Mouse (Mus musculus) common myeloid progenitor, adult 5-6 weeks (primary cell): Measurements from ENCODE around the gene Tspo. TPM values are rescaled to one million over a fixed set of nuclear protein-coding genes. Genes with fewer than 3 reads are reported as not detected.
A peak's percentile ranks its signal among the peaks of the same experiment; 100 is the strongest.

Experiments used
- ATAC-seq: replicated peaks from 2 replicates; pipeline ENCODE4 v1.8.0; 2016; ENCODE audit warnings: low read depth, mild to moderate bottlenecking, moderate TSS enrichment, inconsistent platforms; ENCODE audit not compliant: poor library complexity, severe bottlenecking
- total RNA-seq: library from RNA; stranded (forward); fragments of 200-1000, 187-1606 nt; gene quantifications from 2 replicates; pipeline ENCODE4 v1.2.3, GENCODE M21; 2017

Tspo gene
- total RNA-seq, 1 experiment from 2014 or later = 78.3 TPM

DNA sequence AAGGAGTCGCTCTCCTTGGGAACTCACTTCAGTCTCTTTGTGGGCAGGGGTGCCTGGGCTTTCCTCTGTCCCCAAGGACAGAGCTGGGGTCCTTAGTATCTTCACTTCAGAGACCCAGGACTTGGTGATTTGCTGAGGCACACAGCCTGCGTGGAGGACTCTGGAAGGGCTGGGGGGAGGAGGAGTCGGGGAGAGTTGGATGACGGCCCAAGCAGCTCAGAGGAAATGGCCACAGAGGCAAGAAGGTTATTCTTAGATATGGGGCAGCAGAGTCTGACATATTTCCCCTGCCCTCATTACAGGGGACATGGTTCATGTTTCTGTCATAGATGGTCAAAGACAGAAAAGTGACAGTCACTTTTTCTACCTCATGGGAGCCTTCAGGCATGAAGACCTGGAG, 23.5 kb upstream of the Tspo start:
- peak; percentile 48; the same call in 1 of the 2 replicates for ATAC-seq

DNA sequence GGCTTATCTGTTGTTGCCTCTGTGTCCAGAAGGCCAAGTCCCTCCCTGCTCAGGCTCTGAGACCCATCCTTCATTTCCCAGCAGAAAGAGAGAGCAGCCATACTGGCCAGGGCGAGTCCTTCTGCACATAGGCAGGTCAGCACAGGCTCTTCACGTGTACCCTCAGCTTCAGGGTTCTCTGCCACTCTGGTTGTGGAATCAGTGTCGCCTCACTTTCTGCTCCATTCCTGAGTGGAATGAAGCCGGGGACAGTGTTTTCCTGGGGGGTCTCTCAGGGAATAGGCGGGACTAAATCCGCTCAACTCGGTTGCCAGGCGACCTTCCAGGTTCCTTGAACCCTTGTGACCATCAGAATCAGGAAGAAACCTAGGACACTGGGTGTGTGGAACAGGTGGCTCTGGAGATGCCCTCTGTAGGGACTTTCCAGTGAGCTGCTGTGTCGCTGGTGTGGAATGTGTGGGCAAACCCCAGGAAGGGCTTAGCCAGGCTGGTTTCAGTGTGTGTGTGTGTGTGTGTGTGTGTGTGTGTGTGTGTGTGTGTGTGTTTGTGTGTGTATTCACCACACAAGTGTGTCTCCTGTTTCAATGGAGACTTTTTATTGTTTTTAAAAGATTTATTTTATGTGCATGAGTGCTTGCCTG, 21.6 kb upstream of the Tspo start:
- no peak for ATAC-seq

DNA sequence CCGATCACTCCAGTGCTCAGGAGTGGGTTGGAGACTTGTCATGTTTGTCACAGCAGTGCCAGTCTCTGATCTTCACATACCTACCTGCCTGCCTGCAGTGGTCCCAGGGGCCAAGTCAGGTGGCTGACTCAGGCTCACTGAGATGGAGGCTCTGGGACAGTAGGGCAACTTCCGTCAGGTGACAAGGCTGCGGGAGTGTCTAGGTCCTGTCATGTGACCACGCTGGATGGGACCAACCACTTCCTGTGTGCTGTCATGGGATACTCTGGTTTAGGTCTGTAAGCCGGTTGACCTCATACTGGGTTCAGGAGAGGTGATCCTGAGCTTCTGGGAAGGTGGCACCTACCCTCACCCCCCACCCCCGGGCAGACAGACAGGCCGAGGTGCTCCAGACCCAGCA, 17.4 kb upstream of the Tspo start:
- ATAC-seq = no peak

DNA sequence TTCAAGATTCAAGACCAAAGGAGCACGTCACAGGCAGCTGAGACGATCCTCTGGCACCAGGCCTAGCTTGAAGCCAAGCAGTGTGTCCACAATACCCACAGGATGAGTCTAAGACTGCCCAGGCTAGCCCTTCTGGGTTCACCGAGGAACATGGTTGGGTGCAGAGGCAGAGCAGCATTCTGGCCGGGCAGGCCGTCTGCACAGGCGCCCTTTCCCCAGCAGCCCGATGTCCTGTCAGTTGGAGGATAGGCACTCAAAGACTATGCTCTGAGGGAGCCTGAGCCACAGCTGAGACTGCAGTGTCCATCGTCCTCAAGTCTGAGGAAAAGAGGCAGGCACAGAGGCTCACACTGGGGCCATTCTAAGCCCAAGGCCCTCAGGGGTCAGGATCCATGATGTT, 16.2 kb upstream of the Tspo start:
- no peak for ATAC-seq

DNA sequence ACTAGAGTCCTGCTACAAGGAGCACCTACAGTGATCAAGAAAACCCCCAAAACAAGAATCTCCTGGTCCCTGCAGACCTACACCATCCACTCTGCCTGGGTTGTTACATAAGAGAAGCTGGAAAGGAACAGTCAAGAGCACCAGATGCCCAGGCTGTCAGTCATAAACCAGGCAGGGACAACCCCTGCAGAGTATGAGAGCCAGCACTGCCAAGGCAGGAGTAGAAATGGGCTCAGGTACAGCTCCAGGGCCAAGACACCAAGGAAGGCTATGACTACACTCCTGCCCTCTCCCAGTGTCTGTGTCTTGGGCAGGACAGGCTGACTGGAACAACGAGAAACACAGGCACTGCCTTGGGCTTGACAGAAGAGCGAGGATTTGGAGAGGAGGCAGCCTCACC, 13.3 kb upstream of the Tspo start:
- no peak for ATAC-seq

DNA sequence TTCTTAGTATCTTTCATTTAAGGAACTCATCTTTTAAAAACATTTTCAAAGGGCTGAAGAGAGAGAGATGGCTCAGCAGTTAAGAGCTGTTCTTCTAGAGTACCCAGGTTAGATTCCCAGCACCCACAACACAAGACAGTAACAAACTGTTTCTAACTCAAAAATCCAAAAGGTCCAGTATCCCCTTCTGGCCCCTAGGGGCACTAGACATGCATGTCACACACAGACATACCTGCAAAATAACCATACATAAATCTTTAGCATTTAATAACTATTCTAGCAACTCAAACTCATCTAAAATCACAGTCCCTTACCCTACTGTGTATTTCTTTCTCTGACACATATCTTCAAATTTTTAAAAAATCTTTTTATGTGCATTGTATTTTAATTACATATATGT, 9.6 kb upstream of the Tspo start:
- no peak for ATAC-seq

DNA sequence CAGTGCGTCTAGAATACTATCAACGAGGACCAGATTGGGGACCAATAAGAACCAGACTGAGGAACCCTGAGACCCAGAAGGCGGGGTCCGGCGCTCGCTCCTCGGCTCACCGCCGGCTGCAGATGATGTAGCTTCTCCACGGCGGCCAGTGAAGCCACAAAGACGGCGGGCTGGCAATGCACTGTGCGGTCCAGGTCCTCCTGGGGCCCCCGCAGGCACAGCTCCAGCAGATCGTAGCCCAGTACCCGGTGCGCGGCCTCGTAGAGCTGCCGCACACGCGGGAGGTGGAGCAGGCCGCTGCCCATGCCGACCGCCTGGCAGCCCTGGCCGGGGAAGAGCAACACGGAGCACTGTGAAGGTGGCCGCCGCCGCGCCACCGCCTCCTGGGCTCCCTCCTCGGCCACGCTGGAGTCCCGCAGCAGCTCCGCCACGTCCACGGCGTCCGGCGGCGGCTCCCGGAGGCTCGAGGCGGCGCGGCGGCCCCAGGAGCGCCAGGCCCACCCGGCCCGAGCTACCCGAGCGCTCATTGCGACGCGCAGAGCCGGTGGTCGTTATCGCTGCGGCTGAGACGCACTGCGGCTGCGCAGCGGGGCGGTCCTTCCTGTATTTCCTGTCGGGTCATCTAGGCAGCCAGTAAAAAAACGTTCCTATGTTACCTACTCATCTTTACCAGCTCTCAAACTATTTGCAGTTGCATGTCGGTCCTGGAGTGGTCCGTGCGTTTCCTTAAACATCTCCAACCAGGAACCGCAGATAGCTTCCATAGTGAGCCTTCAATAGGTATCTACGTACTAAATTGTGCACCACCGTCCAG, 8.0 kb upstream of the Tspo start:
- peak; percentile 85 for ATAC-seq

DNA sequence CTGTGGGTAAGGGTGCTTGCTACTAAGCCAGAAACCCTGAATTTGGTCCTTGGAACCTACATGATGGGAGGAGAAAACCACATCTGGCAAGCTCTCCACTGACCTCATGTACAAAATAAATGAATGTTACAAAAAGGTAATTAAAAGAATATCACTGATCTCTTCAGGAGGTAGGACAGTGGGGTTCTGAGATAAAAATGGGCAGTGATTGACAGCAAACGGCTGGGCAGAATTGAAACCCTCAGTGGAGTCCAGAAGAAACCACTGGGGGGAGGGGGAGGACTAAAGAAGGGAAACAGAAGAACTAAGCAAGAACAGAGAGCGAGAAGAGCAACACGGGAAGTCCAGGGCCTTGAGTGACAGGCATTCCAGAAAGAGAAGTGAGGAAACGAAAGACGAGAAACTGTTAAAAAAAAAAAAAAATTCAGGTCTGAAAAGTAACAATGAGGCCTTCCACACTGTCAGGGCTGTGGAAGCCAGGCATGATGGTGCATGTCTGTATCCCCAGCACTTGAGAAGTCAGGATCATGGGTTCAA, 2.4 kb upstream of the Tspo start:
- peak; percentile 23; the same call in 1 of the 2 replicates for ATAC-seq

DNA sequence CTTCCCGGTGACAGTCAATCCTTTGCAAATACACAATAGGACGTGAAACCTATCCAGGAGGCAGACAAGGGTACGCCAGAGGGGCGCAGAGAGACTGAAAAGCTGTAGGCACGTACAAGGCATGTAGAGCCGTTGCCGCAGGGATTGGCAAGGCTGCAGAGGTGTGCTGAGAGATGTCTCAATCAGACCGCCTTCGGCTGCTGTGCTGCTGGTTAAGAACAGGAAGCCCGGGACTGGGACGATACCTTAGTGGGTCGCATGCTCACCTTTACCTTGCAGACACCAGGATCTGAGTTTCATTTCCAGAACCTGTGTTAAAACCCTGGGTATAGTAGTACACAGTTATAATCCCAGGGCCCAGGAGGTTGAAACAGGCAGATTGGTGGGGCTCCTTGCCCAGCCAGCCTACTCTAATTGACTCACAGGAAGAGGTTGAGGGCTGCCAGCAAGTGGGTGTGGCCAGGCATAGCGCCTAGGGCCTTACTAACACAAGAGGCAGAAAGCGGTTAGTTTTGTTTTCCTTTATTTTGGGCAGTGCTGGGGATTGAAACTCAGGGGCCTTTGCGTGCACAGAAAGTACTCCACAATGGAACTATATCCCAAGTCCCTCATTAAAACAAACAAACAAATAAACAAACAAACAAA, 644 bp upstream of the Tspo start:
- ATAC-seq = peak; percentile 73

DNA sequence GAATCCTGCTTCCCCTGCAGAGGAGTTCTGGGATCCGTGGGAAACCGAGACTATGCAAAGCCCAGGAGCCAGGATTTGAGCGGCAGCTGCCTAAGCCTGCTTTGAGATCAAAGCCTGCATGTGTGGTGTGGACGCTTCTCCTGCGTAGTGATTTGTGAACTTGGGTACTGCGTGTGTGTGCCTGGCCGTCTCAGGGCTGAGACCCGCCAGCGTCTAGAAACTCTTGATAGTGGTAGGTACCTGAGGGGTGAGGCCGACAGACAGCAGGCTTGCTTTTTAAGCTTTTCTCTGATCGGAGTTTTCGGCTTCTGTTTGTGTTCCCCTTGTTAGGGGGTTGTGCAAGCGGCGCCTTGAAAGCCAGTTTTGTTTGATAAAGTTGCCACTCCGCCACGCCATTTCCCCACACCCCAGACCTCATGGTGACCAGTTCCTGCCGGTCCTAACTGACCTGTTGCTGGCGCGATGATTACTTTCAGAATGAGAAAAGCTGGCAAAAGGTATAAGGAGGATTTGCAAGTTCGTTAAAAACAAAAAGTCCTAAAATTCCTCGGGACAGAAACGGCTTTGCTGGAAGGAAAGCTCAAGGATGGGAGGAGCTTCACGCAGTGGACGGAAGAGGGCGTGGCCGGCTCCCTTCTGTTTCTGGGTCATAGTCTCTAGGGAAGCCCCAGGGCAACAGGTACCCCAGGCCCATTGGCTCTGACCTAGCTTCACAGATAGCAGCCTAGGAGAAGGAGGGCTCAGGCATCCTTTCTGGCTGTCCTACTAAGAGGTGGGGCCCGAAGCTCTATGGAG, 662 bp downstream of the Tspo start:
- ATAC-seq = peak; percentile 42

DNA sequence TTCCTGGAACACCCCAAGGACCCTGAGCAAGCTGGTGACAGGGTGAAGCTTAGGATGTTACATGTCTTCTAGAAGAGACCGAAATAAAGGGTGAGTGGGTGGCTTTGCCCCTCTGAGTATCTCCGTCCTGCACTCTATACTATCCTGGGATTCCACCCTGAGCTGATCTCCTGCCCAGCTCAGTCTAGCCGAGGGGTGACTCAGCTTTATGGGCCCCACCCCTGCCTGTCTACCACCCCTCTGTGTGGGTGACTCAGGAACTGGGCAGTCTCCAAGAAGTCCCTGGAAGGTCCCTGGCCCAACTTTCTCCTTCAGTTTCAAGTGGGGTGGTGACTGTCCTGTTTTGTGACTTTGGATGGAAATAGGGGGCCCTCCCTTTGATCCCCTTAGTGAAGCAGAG, 2.0 kb downstream of the Tspo start:
- ATAC-seq = no peak

DNA sequence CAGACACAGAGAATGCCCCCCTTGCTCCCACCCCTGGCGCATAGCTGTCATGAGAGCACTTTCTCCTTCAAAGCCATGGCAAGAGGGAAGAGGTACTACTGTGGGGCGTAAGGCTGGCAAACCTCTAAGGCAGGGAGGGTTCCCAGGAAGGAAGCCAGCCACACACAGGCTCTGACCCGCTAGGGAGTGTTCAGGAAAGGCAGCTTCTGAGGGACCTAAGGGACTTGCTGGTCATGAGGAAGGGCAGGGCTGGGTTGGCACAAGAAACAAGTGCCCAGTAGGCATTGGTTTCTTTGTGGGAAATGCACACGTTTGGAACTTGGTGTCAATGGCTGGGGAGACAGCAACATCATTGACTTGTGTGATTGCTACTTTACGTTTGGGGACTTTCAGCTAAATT, 2.6 kb downstream of the Tspo start:
- no peak for ATAC-seq

DNA sequence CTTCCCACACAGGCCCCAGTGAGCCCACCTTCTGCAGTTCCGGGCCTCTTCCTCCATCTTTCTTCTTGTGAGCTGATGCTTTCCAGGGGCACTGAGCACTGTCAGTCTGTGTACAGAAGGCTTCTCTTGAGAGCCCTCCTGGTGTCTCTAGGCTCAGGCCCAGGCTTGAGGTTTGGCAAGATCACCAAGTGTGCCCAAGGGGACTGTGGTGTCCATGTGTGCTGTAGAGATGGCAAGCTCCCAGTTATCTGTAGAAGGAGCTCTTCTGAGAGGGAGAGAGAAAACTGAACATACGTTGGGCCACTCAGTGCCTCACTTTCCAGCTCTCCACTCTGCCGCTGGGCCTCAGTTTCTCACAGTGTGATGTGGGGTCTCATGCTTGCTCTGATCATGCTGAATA, 4.3 kb downstream of the Tspo start:
- no peak for ATAC-seq

DNA sequence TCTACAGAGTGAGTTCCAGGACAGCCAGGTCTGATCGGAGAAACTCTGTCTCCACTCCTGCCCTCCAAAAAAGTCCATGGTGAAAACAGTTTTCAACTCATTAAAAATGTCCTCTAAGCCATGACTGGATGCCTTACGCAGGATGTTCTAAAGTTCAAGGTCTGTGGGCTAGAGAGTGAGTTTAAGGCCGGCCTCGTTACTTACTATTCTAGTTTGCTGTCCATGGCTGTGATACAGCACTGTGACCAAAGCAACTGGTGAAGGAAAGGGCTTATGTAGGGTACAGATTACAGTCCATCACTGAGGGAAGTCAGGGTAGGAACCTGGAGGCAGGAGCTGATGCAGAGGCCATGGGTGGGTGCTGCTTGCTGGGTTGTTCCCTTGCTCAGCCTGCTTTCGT, 5.2 kb downstream of the Tspo start:
- no peak for ATAC-seq

DNA sequence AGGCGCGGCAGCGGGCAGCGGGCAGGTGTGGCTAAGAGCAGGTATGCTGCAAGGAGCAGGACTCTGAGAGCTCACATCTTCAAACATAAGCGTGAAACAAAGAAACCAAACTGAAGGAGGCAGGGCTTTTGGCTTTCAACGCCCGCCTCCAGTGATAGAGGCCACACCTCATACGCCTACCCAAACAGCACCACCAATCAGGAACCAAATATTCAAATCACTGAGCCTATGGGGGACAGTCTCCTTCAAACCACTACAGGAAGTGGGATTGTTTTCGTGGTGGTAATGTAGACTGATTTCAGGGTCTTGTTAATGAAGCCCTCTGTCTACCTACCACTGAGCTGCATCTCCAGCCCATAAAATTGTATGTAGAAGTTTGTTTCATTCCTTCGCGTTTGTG, 6.3 kb downstream of the Tspo start:
- ATAC-seq = peak; percentile 45

DNA sequence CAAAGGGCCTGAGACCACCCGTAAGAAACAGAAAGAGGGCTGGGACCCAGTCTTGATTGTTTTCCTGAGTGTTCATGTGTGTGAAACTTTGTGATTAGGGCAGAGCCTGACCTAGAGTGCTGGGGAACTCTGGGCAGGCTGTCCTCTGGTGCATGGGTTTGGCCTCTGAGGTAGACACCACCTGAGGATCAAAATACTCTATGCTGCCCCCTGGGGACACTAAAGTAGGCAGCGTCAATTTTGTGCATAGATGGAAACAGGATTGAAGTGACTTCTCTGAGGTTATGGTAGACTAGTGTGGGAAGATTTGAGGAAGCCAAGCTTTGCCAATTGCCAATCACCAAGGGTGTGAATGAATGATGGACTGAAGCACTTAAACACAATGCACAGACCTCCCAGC, 7.2 kb downstream of the Tspo start:
- peak; percentile 16; the same call in 1 of the 2 replicates for ATAC-seq

DNA sequence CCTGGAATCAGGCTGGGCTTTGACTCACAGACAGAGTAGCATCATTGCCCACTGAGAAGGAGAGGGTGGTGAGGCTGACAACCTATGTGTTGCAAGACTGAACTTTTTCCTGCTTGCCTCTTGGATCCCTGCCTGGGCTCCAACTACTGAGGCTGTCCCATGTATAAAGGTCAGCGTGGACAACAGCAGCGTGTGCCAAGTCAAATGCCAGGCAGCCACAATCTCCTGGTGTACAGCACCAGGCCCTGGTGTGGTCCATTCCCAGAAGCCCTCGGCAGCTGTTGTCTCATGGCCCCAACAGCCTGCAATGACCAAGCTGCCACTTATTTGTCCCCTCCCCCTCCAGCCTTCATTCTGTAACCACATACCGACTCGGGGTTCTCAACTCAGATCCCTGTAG, 8.2 kb downstream of the Tspo start:
- ATAC-seq = no peak

DNA sequence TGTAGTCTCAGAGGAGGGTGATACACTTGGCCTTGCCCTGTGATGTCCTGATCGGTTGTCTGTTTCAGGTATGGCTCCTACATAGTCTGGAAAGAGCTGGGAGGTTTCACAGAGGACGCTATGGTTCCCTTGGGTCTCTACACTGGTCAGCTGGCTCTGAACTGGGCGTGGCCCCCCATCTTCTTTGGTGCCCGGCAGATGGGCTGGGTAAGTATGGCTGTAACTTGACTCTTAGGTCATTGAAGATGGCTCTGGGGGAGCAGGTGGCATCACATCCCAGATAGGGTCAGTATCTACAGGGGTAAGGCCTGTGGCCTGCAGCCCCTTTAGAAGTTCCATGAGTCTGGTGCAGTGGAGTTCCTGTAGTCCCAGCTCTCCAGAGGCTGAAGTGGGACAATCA, 8.7 kb downstream of the Tspo start:
- ATAC-seq = no peak

DNA sequence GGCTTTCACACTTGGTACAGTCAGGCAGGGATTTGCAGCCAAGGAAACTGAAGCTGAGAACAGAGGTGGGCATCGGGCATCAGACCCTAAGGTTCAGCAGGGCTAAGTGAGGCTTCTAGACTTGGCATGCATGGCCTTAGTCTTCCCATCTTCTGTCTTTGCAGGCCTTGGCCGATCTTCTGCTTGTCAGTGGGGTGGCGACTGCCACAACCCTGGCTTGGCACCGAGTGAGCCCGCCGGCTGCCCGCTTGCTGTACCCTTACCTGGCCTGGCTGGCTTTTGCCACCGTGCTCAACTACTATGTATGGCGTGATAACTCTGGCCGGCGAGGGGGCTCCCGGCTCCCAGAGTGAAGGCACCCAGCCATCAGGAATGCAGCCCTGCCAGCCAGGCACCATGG, 10.2 kb downstream of the Tspo start:
- ATAC-seq = no peak

DNA sequence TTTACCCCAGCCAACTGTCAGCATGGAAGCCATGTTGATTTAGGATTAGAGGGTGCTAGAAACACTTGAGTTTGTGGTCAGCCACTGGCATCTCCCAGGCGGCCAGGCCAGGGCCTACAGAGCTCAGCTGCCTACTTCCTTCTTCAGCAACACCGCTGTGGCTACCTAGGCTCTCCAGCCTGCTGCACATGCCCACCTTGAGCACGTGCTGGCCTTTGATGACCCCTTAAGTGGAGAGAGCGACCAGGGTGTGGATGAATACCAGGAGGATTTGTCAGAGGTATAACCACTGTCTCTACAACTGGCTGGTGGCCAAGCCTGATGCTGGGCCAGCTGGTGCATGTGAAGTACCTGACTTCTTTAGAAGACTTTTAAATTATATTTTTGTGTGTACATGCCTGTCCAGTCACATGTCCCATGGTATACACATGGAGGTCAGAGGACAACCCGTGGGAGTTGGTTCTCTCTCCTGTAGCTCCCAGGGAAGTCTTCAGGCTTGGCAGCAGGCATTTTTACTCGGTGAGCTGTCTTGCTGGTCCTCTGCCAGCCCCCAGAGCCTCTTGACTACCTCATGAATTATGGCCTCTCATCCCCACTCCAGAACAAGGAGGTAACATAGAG, 11.4 kb downstream of the Tspo start:
- ATAC-seq = no peak
